Mouse (Mus musculus) liver, embryonic 14.5 days (tissue): ENCODE data around the gene Nit2. TPM values are rescaled to one million over a fixed set of nuclear protein-coding genes. Genes with fewer than 3 reads are reported as not detected.

Experiments
- ATAC-seq: fragments of 200-750 bp; cut with Nextera tagmentation; 2 replicates; pipeline ENCODE4 v1.8.0; 2017; ENCODE audit warnings: moderate number of reproducible peaks, mild to moderate bottlenecking, moderate library complexity; ENCODE audit not compliant: insufficient read depth
- DNase-seq, 3 experiments: peaks; one replicate each; pipeline ENCODE4 v3.0.0-alpha.2; 2012 to 2013; ENCODE audit warnings: low read depth in 3 of 3, low spot score in 3 of 3
- H3K27ac ChIP-seq: fragments of 300-500 bp; sonication (generic); 2 replicates; pipeline ENCODE4 v1.5.1; 2014; ENCODE audit warnings: moderate library complexity, mild to moderate bottlenecking, control low read depth, inconsistent platforms
- H3K27me3 ChIP-seq: fragments of 300-500 bp; sonication (generic); 2 replicates; pipeline ENCODE4 v1.6.1; 2014; ENCODE audit warnings: mild to moderate bottlenecking, low read length, moderate library complexity; ENCODE audit not compliant: control insufficient read depth, insufficient read depth
- H3K36me3 ChIP-seq: fragments of 300-500 bp; sonication (generic); replicated peaks from 2 replicates; pipeline ENCODE4 v1.6.1; 2014; ENCODE audit warnings: low read depth; ENCODE audit not compliant: control insufficient read depth, insufficient read depth
- H3K4me1 ChIP-seq, 2 experiments: fragments of 200-500 bp in 1 of 2; fragments of 300-500 bp in 1 of 2; sonication (generic) in 1 of 2; replicated peaks; 2 replicates each; pipeline ENCODE4 v1.6.1; 2012 to 2014; ENCODE audit warnings: antibody characterized with exemption in 1 of 2, inconsistent platforms in 1 of 2, low read length in 1 of 2; ENCODE audit not compliant: control insufficient read depth in 2 of 2, insufficient read depth in 2 of 2
- H3K4me2 ChIP-seq: fragments of 300-500 bp; sonication (generic); 2 replicates; pipeline ENCODE4 v1.6.1; 2014; ENCODE audit warnings: low read depth, mild to moderate bottlenecking, control low read depth, moderate library complexity
- H3K4me3 ChIP-seq, 2 experiments: fragments of 200-500 bp in 1 of 2; fragments of 300-500 bp in 1 of 2; sonication (generic) in 1 of 2; 2 replicates each; pipeline ENCODE4 v1.5.1; 2012 to 2014; ENCODE audit warnings: low read depth in 2 of 2, low read length in 2 of 2, mild to moderate bottlenecking in 2 of 2, control low read depth in 1 of 2, inconsistent platforms in 1 of 2, moderate library complexity in 1 of 2; ENCODE audit not compliant: insufficient read depth in 1 of 2
- H3K9ac ChIP-seq: fragments of 300-500 bp; sonication (generic); replicated peaks from 2 replicates; pipeline ENCODE4 v1.6.1; 2014; ENCODE audit warnings: mild to moderate bottlenecking, control low read depth, moderate library complexity
- H3K9me3 ChIP-seq: fragments of 300-500 bp; sonication (generic); 2 replicates; pipeline ENCODE4 v1.6.1; 2016; ENCODE audit warnings: low read length, mixed read lengths; ENCODE audit not compliant: control insufficient read depth
- CTCF ChIP-seq: IDR thresholded peaks from 2 replicates; pipeline ENCODE4 v1.5.1; 2016; ENCODE audit warnings: antibody characterized with exemption, low read depth, control low read depth
- EP300 ChIP-seq: IDR thresholded peaks from 2 replicates; pipeline ENCODE4 v1.6.1; 2016; ENCODE audit warnings: antibody characterized with exemption, low read depth
- WGBS: fragments of 180-500 bp; shearing (Covaris S2); extraction: QIAGEN DNeasy Blood & Tissue Kit; methylation state at CpG from one replicate; pipeline ENCODE4 v1.1.7; 2014; ENCODE audit not compliant: insufficient replicate concordance; 5-methylcytosine and 5-hydroxymethylcytosine counted together
- polyA plus RNA-seq, 2 experiments: library from polyadenylated mRNA; depleted of rRNA in 1 of 2; stranded (reverse) in 1 of 2; unstranded in 1 of 2; fragments of >200 nt; fragmentation: Nextera tagmentation in 1 of 2; extraction: Ambion mirVana in 1 of 2; gene quantifications; 2 replicates each; pipeline versions ENCODE4 v1.2.1 to v1.2.3; 2012 to 2014

Nit2 gene
- polyA plus RNA-seq, 2 experiments: 15.6 to 35.0 TPM

DNA sequence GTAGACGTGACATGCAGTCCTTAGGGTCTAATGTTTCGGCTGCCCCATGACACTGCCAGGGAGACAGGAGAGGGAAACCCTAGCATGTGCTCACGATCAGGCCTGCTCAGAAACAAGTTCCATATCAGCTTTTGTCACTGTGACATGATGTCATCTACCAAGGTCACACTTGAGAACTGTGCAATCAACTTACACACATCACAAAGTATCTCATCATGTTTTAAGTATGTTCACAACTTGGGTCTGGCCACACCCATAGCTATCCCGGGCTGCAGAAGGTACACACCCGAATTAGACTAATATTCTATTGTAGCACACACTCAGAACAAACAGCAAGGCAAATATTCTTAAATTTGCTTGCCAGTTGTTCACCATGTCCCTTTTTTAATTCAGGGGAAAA, 14.9 kb upstream of the Nit2 start:
- 61% methylated on average over 5 of the region's 5 CpGs for WGBS
- DNase-seq (no peak), ATAC-seq (peak; percentile 70; the same call in 1 of the 2 replicates)
- no peak for TF ChIP-seq EP300
- no peak for TF ChIP-seq CTCF
- Histone ChIP-seq H3K36me3 (no peaks in the 10 kb centered on the region; the same call in 1 of the 2 replicates), H3K4me1 (0 out of 4 replicates have a peak, but pooled peaks cover 0 to 3% of the 10 kb centered on the region in 2 experiments), H3K9me3 (no peaks in the 10 kb centered on the region), H3K4me3 (no peak overlapping the region), H3K4me2 (no peak overlapping the region), H3K27ac (no peak overlapping the region), H3K27me3 (no peaks in the 10 kb centered on the region), H3K9ac (no peak overlapping the region)

DNA sequence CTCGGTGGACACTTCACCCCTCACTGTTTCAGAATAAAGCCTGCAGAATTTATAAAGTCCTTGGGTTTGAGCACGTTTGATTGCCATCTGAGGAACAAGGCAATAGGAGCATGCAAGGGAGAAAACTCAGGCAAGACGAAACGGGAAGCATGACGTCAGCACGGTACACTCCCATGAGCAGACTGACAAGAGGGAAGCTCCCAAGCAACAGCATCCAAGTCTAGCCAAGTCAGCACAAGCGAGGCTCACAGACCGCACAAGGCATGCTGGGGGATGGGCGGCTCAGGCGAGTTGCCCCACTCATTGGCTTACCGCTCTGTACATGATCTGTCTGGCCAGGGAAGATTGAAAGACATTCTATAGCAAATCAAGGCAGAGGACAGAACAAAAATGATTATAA, 14.0 kb upstream of the Nit2 start:
- no peaks in the 10 kb centered on the region for H3K9me3 ChIP-seq
- H3K4me2 ChIP-seq: no peak overlapping the region
- no peak for ATAC-seq

DNA sequence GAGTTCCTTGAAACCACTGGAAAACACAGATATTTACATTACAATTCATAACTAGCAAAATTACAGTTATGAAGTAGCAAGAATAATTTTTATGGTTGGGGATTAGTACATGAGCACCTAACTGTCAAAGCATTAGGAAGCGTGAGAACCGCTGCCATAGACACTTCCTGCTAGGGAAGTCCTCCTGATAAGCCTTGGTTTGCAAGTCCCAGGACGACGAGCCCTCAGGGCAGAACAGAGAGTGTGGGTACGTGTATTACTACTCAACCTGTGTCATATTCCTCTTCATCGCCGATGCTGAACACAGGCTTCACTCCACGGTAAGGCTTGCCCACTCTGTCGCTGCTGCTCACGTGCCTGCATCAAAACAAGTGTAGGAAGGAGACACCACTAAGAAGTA, 10.5 kb upstream of the Nit2 start:
- no peak for ATAC-seq
- Histone ChIP-seq H3K4me2 (no peak overlapping the region), H3K9me3 (no peaks in the 10 kb centered on the region), H3K27me3 (no peaks in the 10 kb centered on the region), H3K36me3 (no peaks in the 10 kb centered on the region; the same call in 1 of the 2 replicates), H3K9ac (no peak overlapping the region), H3K4me3 (no peak overlapping the region), H3K4me1 (0 out of 4 replicates have a peak, but pooled peaks cover 0 to 3% of the 10 kb centered on the region in 2 experiments), H3K27ac (no peak overlapping the region)
- no peak for DNase-seq
- no peak for TF ChIP-seq CTCF
- no peak for TF ChIP-seq EP300
- 47% methylated on average over 10 of the region's 10 CpGs for WGBS

More for the DNA sequence above, 14.0 kb upstream of the Nit2 start:
- no peak overlapping the region for H3K27ac ChIP-seq
- H3K4me3 ChIP-seq: no peak overlapping the region
- 0 out of 4 replicates have a peak, but pooled peaks cover 0 to 3% of the 10 kb centered on the region in 2 experiments for H3K4me1 ChIP-seq
- TF ChIP-seq CTCF: no peak
- no peak for TF ChIP-seq EP300
- no peaks in the 10 kb centered on the region; the same call in 1 of the 2 replicates for H3K36me3 ChIP-seq
- DNase-seq: no peak
- 75% methylated on average over 11 of the region's 11 CpGs for WGBS
- H3K27me3 ChIP-seq: no peaks in the 10 kb centered on the region
- no peak overlapping the region for H3K9ac ChIP-seq

DNA sequence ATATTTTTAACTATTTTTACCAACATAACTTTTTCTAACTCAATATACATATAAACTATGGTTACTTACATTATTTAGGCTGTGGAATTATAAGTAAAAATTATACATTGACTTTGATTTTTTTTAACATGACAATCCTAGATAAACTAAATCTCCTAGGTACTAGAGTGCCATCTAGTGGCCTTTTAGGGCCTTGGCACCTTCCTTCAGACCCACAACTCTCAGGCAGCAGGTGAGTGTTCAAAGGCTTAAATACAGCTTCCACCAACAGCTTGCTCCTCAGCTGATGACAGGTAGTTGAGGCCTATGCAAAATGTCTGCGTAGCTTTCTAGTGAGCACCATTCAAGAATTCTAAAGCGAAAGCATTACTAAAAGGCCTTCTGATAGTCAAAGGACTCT, 10.1 kb upstream of the Nit2 start:
- ATAC-seq: no peak
- DNase-seq: peak in 1 of 3 experiments; percentile 48
- 59% methylated on average over 2 of the region's 2 CpGs for WGBS
- Histone ChIP-seq H3K9me3 (no peaks in the 10 kb centered on the region), H3K36me3 (no peaks in the 10 kb centered on the region; the same call in 1 of the 2 replicates), H3K27me3 (no peaks in the 10 kb centered on the region), H3K9ac (no peak overlapping the region), H3K4me2 (no peak overlapping the region), H3K4me1 (0 out of 4 replicates have a peak, but pooled peaks cover 0 to 3% of the 10 kb centered on the region in 2 experiments), H3K4me3 (no peak overlapping the region), H3K27ac (no peak overlapping the region)
- TF ChIP-seq EP300 (no peak), CTCF (peak; percentile 77)

- WGBS: 61% methylated on average over 7 of the region's 7 CpGs
- no peaks in the 10 kb centered on the region for H3K36me3 ChIP-seq
- H3K9ac ChIP-seq: no peak overlapping the region
- no peak overlapping the region for H3K4me2 ChIP-seq
- H3K9me3 ChIP-seq: no peaks in the 10 kb centered on the region
- H3K27ac ChIP-seq: no peak overlapping the region
- no peaks in the 10 kb centered on the region for H3K27me3 ChIP-seq
- DNase-seq (no peak), ATAC-seq (no peak)
- no peak for TF ChIP-seq EP300
- no peak for TF ChIP-seq CTCF
- 0 out of 4 replicates have a peak, but pooled peaks cover 0 to 2% of the 10 kb centered on the region in 2 experiments for H3K4me1 ChIP-seq
- H3K4me3 ChIP-seq: no peak overlapping the region
Observed at GRCm38 (mm10) chr16:57176276-57176675, 9.1 kb upstream of the Nit2 start.
